ENCODE assay signal across 25 mouse cellular contexts in genomic region chr6:82707241-82707640, GRCm38 (mm10).
"Had no signal": no experiment of that assay in that cellular context is flagged by ENCODE, and none has a peak within 500 bp of the region (broad histone marks: within the 10 kb centered on the region; RNA-seq: fewer than 3 reads in every experiment).

No protein-coding gene starts in this region.

- H3K9ac ChIP-seq: heart, embryonic 13.5 days; heart, embryonic 15.5 days; hindbrain, embryonic 14.5 days; kidney, embryonic 15.5 days; limb, embryonic 13.5 days; limb, embryonic 15.5 days; liver, embryonic 12.5 days; liver, embryonic 14.5 days had no signal

- DNase-seq: gastrocnemius, postnatal 14 days; gastrocnemius, postnatal 36 days; heart, adult 11 months; heart, adult 2 months; heart, postnatal 14 days; heart, postnatal 36 days; kidney, adult 11 months; kidney, adult 2 months; kidney, adult 9 months; kidney, postnatal 14 days; kidney, postnatal 36 days; layer of hippocampus, adult 9-11 months; layer of hippocampus, postnatal 36 days had no signal

- H3K27me3 ChIP-seq: heart, embryonic 13.5 days; heart, embryonic 15.5 days; limb, embryonic 13.5 days; limb, embryonic 15.5 days; liver, embryonic 12.5 days had no signal

- H3K9me3 ChIP-seq: heart, embryonic 13.5 days; heart, embryonic 15.5 days; kidney, embryonic 15.5 days; limb, embryonic 13.5 days; limb, embryonic 15.5 days; liver, embryonic 12.5 days had no signal

- H3K4me1 ChIP-seq: heart, embryonic 13.5 days; heart, embryonic 15.5 days; liver, embryonic 12.5 days had no signal

- H3K4me2 ChIP-seq: heart, embryonic 11.5 days; heart, embryonic 13.5 days; heart, embryonic 15.5 days; hindbrain, embryonic 14.5 days; kidney, embryonic 15.5 days; limb, embryonic 13.5 days; limb, embryonic 15.5 days; liver, embryonic 12.5 days had no signal

- H3K36me3 ChIP-seq: heart, embryonic 13.5 days; heart, embryonic 15.5 days; kidney, embryonic 15.5 days; limb, embryonic 13.5 days; limb, embryonic 15.5 days; liver, embryonic 12.5 days had no signal

- H3K27ac ChIP-seq: heart, adult 2 months; heart, embryonic 13.5 days; heart, embryonic 15.5 days; hindbrain, embryonic 14.5 days; kidney, embryonic 15.5 days; kidney, postnatal 0 days; limb, embryonic 13.5 days; limb, embryonic 15.5 days; liver, embryonic 12.5 days; liver, embryonic 14.5 days had no signal

- ATAC-seq: hindbrain, embryonic 16.5 days; intestine, embryonic 16.5 days; liver, embryonic 12.5 days had no signal

- H3K4me3 ChIP-seq: heart, adult 2 months; heart, embryonic 13.5 days; heart, embryonic 15.5 days; kidney, embryonic 15.5 days; limb, embryonic 13.5 days; limb, embryonic 15.5 days; liver, embryonic 12.5 days had no signal
